Mouse (Mus musculus) ES-Bruce4 (cell line): ENCODE results near the gene Igsf8. TPM values are rescaled to one million over a fixed set of nuclear protein-coding genes. Genes with fewer than 3 reads are reported as not detected.

ENCODE experiments used
- H3K27ac ChIP-seq: 2 replicates; pipeline ENCODE4 v1.5.1; 2012; ENCODE audit warnings: low read length, inconsistent platforms; ENCODE audit not compliant: insufficient read depth
- H3K27me3 ChIP-seq: 2 replicates; pipeline ENCODE4 v1.6.1; 2012; ENCODE audit warnings: mild to moderate bottlenecking, low read length, inconsistent platforms; ENCODE audit not compliant: control insufficient read depth, poor library complexity, insufficient read depth, severe bottlenecking
- H3K36me3 ChIP-seq: 2 replicates; pipeline ENCODE4 v1.6.1; 2012; ENCODE audit warnings: inconsistent platforms, mild to moderate bottlenecking, low read length, moderate library complexity; ENCODE audit not compliant: control insufficient read depth, poor library complexity, insufficient read depth, severe bottlenecking
- H3K4me1 ChIP-seq: one replicate; pipeline ENCODE4 v1.8.1; 2011; ENCODE audit warnings: low read length; ENCODE audit not compliant: control insufficient read depth, insufficient read depth
- H3K4me3 ChIP-seq: 2 replicates; pipeline ENCODE4 v1.5.1; 2011; ENCODE audit warnings: low read depth, mild to moderate bottlenecking, low read length
- H3K9ac ChIP-seq: 2 replicates; pipeline ENCODE4 v1.6.1; 2012; ENCODE audit warnings: low read depth, mild to moderate bottlenecking, inconsistent platforms; ENCODE audit not compliant: poor library complexity, severe bottlenecking
- H3K9me3 ChIP-seq: replicated peaks from 2 replicates; pipeline ENCODE4 v1.6.1; 2012; ENCODE audit warnings: mild to moderate bottlenecking, low read length, inconsistent platforms; ENCODE audit not compliant: control insufficient read depth, poor library complexity, insufficient read depth, severe bottlenecking
- CTCF ChIP-seq: IDR thresholded peaks from one replicate; pipeline ENCODE4 v1.8.1; 2011; ENCODE audit warnings: low read depth, low read length
- EP300 ChIP-seq: IDR thresholded peaks from 2 replicates; pipeline ENCODE4 v1.6.1; 2011; ENCODE audit warnings: low read depth, low read length; ENCODE audit not compliant: insufficient read depth
- POLR2A ChIP-seq: IDR thresholded peaks from one replicate; pipeline ENCODE4 v1.8.1; 2011; ENCODE audit warnings: low read length; ENCODE audit not compliant: insufficient read depth
- polyA plus RNA-seq: library from polyadenylated mRNA; stranded (reverse); fragments of >200 nt; gene quantifications from 2 replicates; pipeline ENCODE4 v1.2.4, GENCODE M21; 2011; ENCODE audit warnings: low read depth; ENCODE audit not compliant: missing spikeins, insufficient read depth, insufficient read length

The Igsf8 gene
- polyA plus RNA-seq, 1 experiment, result 35.4 TPM

GRCm38 (mm10) chr1:172278328-172278727 is 16.9 kb downstream of the Igsf8 start:
- Histone ChIP-seq H3K4me1 (no peaks in the 10 kb centered on the region), H3K9me3 (no peaks in the 10 kb centered on the region), H3K4me3 (no peak overlapping the region), H3K27me3 (no peaks in the 10 kb centered on the region), H3K9ac (no peak overlapping the region), H3K36me3 (no peaks in the 10 kb centered on the region), H3K27ac (no peak overlapping the region)
- no peak for TF ChIP-seq EP300
- no peak for TF ChIP-seq CTCF
- no peak for TF ChIP-seq POLR2A

- Histone ChIP-seq H3K27me3 (no peaks in the 10 kb centered on the region), H3K36me3 (no peaks in the 10 kb centered on the region), H3K9me3 (no peaks in the 10 kb centered on the region), H3K9ac (no peak overlapping the region), H3K4me3 (no peak overlapping the region), H3K4me1 (no peaks in the 10 kb centered on the region), H3K27ac (no peak overlapping the region)
- TF ChIP-seq CTCF (no peak), EP300 (no peak), POLR2A (no peak)
These were observed 18.5 kb downstream of the Igsf8 start for GRCm38 (mm10) chr1:172279768-172280509.

GRCm38 (mm10) chr1:172281522-172282254 is 20.2 kb downstream of the Igsf8 start:
- H3K9me3 ChIP-seq, result no peaks in the 10 kb centered on the region
- no peaks in the 10 kb centered on the region for H3K4me1 ChIP-seq
- no peak overlapping the region for H3K9ac ChIP-seq
- TF ChIP-seq CTCF, result no peak
- no peak for TF ChIP-seq EP300
- TF ChIP-seq POLR2A, result no peak
- no peak overlapping the region for H3K27ac ChIP-seq
- no peaks in the 10 kb centered on the region for H3K27me3 ChIP-seq
- no peak overlapping the region for H3K4me3 ChIP-seq
- no peaks in the 10 kb centered on the region for H3K36me3 ChIP-seq

- Histone ChIP-seq H3K27ac (no peak overlapping the region), H3K9ac (no peak overlapping the region), H3K4me3 (no peak overlapping the region), H3K4me1 (no peaks in the 10 kb centered on the region), H3K36me3 (no peaks in the 10 kb centered on the region), H3K27me3 (no peaks in the 10 kb centered on the region), H3K9me3 (no peaks in the 10 kb centered on the region)
- TF ChIP-seq CTCF (no peak), EP300 (no peak), POLR2A (no peak)
These were observed 21.6 kb downstream of the Igsf8 start for GRCm38 (mm10) chr1:172283073-172283472.

- H3K4me3 ChIP-seq, result no peak overlapping the region
- TF ChIP-seq POLR2A, result no peak
- TF ChIP-seq EP300, result no peak
- TF ChIP-seq CTCF, result no peak
- H3K27me3 ChIP-seq, result no peaks in the 10 kb centered on the region
- H3K4me1 ChIP-seq, result no peaks in the 10 kb centered on the region
- no peaks in the 10 kb centered on the region for H3K36me3 ChIP-seq
- H3K9me3 ChIP-seq, result no peaks in the 10 kb centered on the region
- no peak overlapping the region for H3K9ac ChIP-seq
- H3K27ac ChIP-seq, result no peak overlapping the region
These were observed 22.8 kb downstream of the Igsf8 start for GRCm38 (mm10) chr1:172284221-172284620.

- H3K9me3 ChIP-seq, result no peaks in the 10 kb centered on the region
- no peaks in the 10 kb centered on the region for H3K27me3 ChIP-seq
- H3K4me1 ChIP-seq, result no peaks in the 10 kb centered on the region
- H3K4me3 ChIP-seq, result no peak overlapping the region
- H3K27ac ChIP-seq, result no peak overlapping the region
- H3K36me3 ChIP-seq, result no peaks in the 10 kb centered on the region
- H3K9ac ChIP-seq, result no peak overlapping the region
- TF ChIP-seq POLR2A (no peak), CTCF (no peak), EP300 (no peak)
These were observed 25.3 kb downstream of the Igsf8 start for GRCm38 (mm10) chr1:172286740-172287139.
